Mouse (Mus musculus) ovary, adult 10 weeks (tissue): ENCODE results near the gene Cltb. TPM values are rescaled to one million over a fixed set of nuclear protein-coding genes. Genes with fewer than 3 reads are reported as not detected.

Experiments used
- polyA plus RNA-seq: library from polyadenylated mRNA; stranded (reverse); fragments of 350-450 nt; fragmentation: Illumina TruSeq; extraction: RNeasy Lipid Tissue Mini Kit (QIAGEN cat#74804); gene quantifications from one replicate; pipeline ENCODE4 v1.2.3, GENCODE M21; 2014

The Cltb gene
- polyA plus RNA-seq = 5.4 TPM

GRCm38 (mm10) chr13:54610972-54611754 lies at the start of gene Cltb:
Gene Cltb, minus strand, starts transcription at chr13:54611344.

GRCm38 (mm10) chr13:54621155-54621932 lies 10.2 kb upstream of the Cltb start, which contains the start of gene Faf2:
Gene Faf2, plus strand, starts transcription at chr13:54621784.

GRCm38 (mm10) chr13:54589996-54590951 lies 20.9 kb downstream of the Cltb start, which contains the start of the genes Nop16 and Higd2a:
Gene Nop16, minus strand, starts transcription at chr13:54590090.
Gene Higd2a, plus strand, starts transcription at chr13:54590207.

GRCm38 (mm10) chr13:54574854-54575481 lies 36.2 kb downstream of the Cltb start, which contains the start of gene Arl10:
Gene Arl10, plus strand, starts transcription at chr13:54575015.

GRCm38 (mm10) chr13:54565201-54565581 lies 46.0 kb downstream of the Cltb start, which contains the start of gene 4833439L19Rik:
Gene 4833439L19Rik, minus strand, starts transcription at chr13:54565435.

Other genes with a start within 250 kb of the Cltb start
- 17.0 TPM for gene Cplx2, start 240.0 kb downstream of the Cltb start, polyA plus RNA-seq
- 7.2 TPM for gene Thoc3, start 142.5 kb downstream of the Cltb start, polyA plus RNA-seq
- gene Simc1, start 107.6 kb downstream of the Cltb start, polyA plus RNA-seq = 15.9 TPM
- gene 4833439L19Rik, start 45.9 kb downstream of the Cltb start, polyA plus RNA-seq = 78.5 TPM
- 2.2 TPM for gene Arl10, start 36.3 kb downstream of the Cltb start, polyA plus RNA-seq
- gene Nop16, start 21.3 kb downstream of the Cltb start, polyA plus RNA-seq = 17.8 TPM
- 5.9 TPM for gene Higd2a, start 21.1 kb downstream of the Cltb start, polyA plus RNA-seq
- gene Faf2, start 10.4 kb upstream of the Cltb start, polyA plus RNA-seq = 40.4 TPM
- gene Rnf44, start 82.6 kb upstream of the Cltb start, polyA plus RNA-seq = 30.2 TPM
- not detected for gene Cdhr2, start 90.1 kb upstream of the Cltb start, polyA plus RNA-seq
- not detected for gene Gprin1, start 138.5 kb upstream of the Cltb start, polyA plus RNA-seq
- gene Sncb, start 155.3 kb upstream of the Cltb start, polyA plus RNA-seq = not detected
- 8.2 TPM for gene Eif4e1b, start 172.7 kb upstream of the Cltb start, polyA plus RNA-seq
- gene Tspan17, start 178.0 kb upstream of the Cltb start, polyA plus RNA-seq = 1.3 TPM